Mouse (Mus musculus) spleen, adult 2 months (tissue): ENCODE measurements around the gene Gm45234.

ENCODE experiments used
- CTCF ChIP-seq: fragments of 200-500 bp; IDR thresholded peaks from 2 replicates; pipeline ENCODE4 v1.5.1; 2011; ENCODE audit warnings: mild to moderate bottlenecking, inconsistent platforms; ENCODE audit not compliant: insufficient read depth, insufficient read length, insufficient replicate concordance; ENCODE audit errors: extremely low read depth
- POLR2A ChIP-seq: fragments of 200-500 bp; IDR thresholded peaks from 2 replicates; pipeline ENCODE4 v1.6.1; 2011; ENCODE audit warnings: low read depth, low read length, inconsistent platforms

- TF ChIP-seq POLR2A (no peak), CTCF (no peak)
These were observed 1.6 kb upstream of the Gm45234 start for GRCm38 (mm10) chr6:124757351-124757880.
